Mouse (Mus musculus): ENCODE data around the gene Snx7.

Gene Snx7

GRCm38 (mm10) chr3:117868637-117869323, at the start of gene Snx7:
TSS of gene Snx7 (minus strand) at chr3:117868936.
- DNase-seq (ENCODE audit: low read depth, low spot score), result no peak

GRCm38 (mm10) chr3:117915420-117915819, 46.7 kb upstream of the Snx7 start:
- DNase-seq (ENCODE audit: low read depth, low spot score), result no peak

- DNase-seq (ENCODE audit: low read depth, low spot score), result no peak
Observed at GRCm38 (mm10) chr3:117893736-117894135, 25.0 kb upstream of the Snx7 start.

- no peak for DNase-seq (ENCODE audit: low read depth, low spot score)
Observed at GRCm38 (mm10) chr3:117875450-117875849, 6.7 kb upstream of the Snx7 start.

- no peak for DNase-seq (ENCODE audit: low read depth, low spot score)
Observed at GRCm38 (mm10) chr3:117873209-117873863, 4.6 kb upstream of the Snx7 start.

GRCm38 (mm10) chr3:117869324-117869715, 584 bp upstream of the Snx7 start:
- DNase-seq (ENCODE audit: low read depth, low spot score), result no peak

- no peak for DNase-seq (ENCODE audit: low read depth, low spot score)
Observed at GRCm38 (mm10) chr3:117868091-117868490, 645 bp downstream of the Snx7 start.

GRCm38 (mm10) chr3:117866696-117867407, 1.9 kb downstream of the Snx7 start:
- DNase-seq (ENCODE audit: low read depth, low spot score), result no peak

GRCm38 (mm10) chr3:117865621-117866020, 3.1 kb downstream of the Snx7 start:
- DNase-seq (ENCODE audit: low read depth, low spot score), result no peak

GRCm38 (mm10) chr3:117862951-117863350, 5.8 kb downstream of the Snx7 start:
- DNase-seq (ENCODE audit: low read depth, low spot score), result no peak

GRCm38 (mm10) chr3:117861977-117862434, 6.7 kb downstream of the Snx7 start:
- no peak for DNase-seq (ENCODE audit: low read depth, low spot score)

- DNase-seq (ENCODE audit: low read depth, low spot score), result no peak
Observed at GRCm38 (mm10) chr3:117858996-117859395, 9.7 kb downstream of the Snx7 start.

- DNase-seq (ENCODE audit: low read depth, low spot score), result no peak
Observed at GRCm38 (mm10) chr3:117853729-117854128, 15.0 kb downstream of the Snx7 start.

- DNase-seq (ENCODE audit: low read depth, low spot score), result no peak
Observed at GRCm38 (mm10) chr3:117852054-117852361, 16.7 kb downstream of the Snx7 start.

- DNase-seq (ENCODE audit: low read depth, low spot score), result no peak
Observed at GRCm38 (mm10) chr3:117851278-117852053, 17.3 kb downstream of the Snx7 start.

- no peak for DNase-seq (ENCODE audit: low read depth, low spot score)
Observed at GRCm38 (mm10) chr3:117848866-117849265, 19.9 kb downstream of the Snx7 start.

- DNase-seq (ENCODE audit: low read depth, low spot score), result no peak
Observed at GRCm38 (mm10) chr3:117842658-117843057, 26.1 kb downstream of the Snx7 start.

GRCm38 (mm10) chr3:117839867-117840545, 28.7 kb downstream of the Snx7 start:
- DNase-seq (ENCODE audit: low read depth, low spot score), result no peak

- no peak for DNase-seq (ENCODE audit: low read depth, low spot score)
Observed at GRCm38 (mm10) chr3:117838020-117838419, 30.7 kb downstream of the Snx7 start.

GRCm38 (mm10) chr3:117826486-117827200, 42.1 kb downstream of the Snx7 start:
- no peak for DNase-seq (ENCODE audit: low read depth, low spot score)

- DNase-seq (ENCODE audit: low read depth, low spot score), result no peak
Observed at GRCm38 (mm10) chr3:117823218-117823617, 45.5 kb downstream of the Snx7 start.

All from A20 (cell line).